Mouse (Mus musculus): ENCODE data around the gene Alas2. TPM values are rescaled to one million over a fixed set of nuclear protein-coding genes. Genes with fewer than 3 reads are reported as not detected.

The Alas2 gene
- polyA plus RNA-seq, 2 experiments = 1,006 to 1,008 TPM

DNA sequence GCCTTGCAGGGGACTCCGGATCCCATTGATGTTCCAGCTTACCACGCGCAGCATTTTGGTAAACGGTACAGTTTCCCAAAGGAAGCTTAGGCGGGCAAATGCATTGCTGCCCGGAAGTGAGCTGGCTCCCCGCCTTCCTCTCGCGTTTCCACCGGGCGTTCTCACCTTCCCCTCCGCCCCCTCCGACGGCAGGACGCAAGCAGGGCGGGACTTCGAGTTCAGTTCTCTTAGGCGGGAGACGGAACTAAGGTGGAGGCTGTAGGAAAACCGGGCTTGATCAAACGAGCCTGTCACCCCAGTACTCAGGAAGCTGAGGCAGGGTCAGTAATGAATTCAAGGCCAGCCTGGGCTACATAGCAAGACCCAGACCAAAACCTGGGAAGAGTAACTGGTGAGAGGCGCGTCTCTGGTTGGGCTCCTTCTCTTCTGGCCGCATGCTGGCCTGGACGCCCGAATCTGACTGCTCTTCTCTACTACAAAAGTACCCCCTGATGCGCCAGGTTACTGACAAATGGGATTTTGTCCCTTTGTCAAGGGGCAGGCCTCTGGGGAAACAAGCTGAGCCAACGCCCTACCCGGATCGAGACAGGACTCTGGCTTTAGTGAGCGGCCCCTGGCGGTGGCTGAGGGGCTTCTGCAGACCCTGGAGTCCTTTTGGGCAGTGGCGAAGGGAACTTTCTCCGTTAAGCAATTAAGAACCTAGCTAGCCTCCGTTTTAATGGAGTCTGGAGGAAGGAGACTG lies 41.0 kb downstream of the Alas2 start, which contains the start of gene Pfkfb1:
TSS of gene Pfkfb1 (plus strand) at position 207 of the 742 bp plus-strand sequence.
- peak within 1 kb of the TSS; percentile 83 for H3K4me2 ChIP-seq (ENCODE audit: low read depth)
- WGBS (ENCODE audit: insufficient replicate concordance) = 13% methylated on average over 35 of the region's 35 CpGs
- peak within 1 kb of the TSS; percentile 74 to 91 for H3K4me3 ChIP-seq (ENCODE audit: insufficient read depth in 1 of 2, low read depth in 2 of 2, low read length in 2 of 2)
- DNase-seq (ENCODE audit: low read depth in 3 of 3, low spot score in 3 of 3) = peak; percentile 66 to 73 (median 67)
- H3K36me3 ChIP-seq (replicated peaks; ENCODE audit: control insufficient read depth, insufficient read depth, low read depth) = no peaks in the 10 kb centered on the region; the same call in 1 of the 2 replicates
- H3K4me1 ChIP-seq (replicated peaks; ENCODE audit: control insufficient read depth in 2 of 2, insufficient read depth in 2 of 2, low read length in 1 of 2) = peaks cover 0 to 6% of the 10 kb centered on the region in 2 experiments; a peak in 2 of 4 replicates
- H3K27me3 ChIP-seq (ENCODE audit: control insufficient read depth, insufficient read depth, low read length) = no peaks in the 10 kb centered on the region
- ATAC-seq (ENCODE audit: insufficient read depth) = peak; percentile 97
- no peaks in the 10 kb centered on the region for H3K9me3 ChIP-seq (ENCODE audit: control insufficient read depth, low read length)
- TF ChIP-seq EP300 (IDR thresholded peaks at IDR 0.05; ENCODE audit: low read depth) (no peak), CTCF (IDR thresholded peaks at IDR 0.05; ENCODE audit: low read depth) (peak; percentile 79)
- peak within 1 kb of the TSS; percentile 92 for H3K27ac ChIP-seq
- H3K9ac ChIP-seq (replicated peaks) = peak within 1 kb of the TSS; percentile 82

DNA sequence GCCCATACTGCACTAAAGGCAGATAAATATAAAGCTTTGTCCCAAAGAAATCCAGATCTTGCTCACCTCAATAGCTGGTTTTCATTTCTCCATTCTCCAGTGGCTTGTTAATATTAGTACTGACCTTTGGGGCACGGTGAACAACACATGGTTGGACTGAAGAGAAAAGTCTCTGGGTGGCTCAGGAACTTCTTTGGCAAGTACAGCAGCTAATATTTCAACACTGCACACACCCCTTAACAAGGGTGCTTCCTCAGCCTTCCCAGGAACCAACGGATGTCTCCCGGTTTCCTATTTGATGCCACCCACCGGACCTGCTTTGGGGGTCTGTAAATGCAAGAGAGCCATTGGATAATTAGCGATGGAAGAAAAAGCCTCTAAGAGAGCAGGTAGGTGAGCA lies 42.5 kb downstream of the Alas2 start, which contains the start of gene Apex2:
TSS of gene Apex2 (minus strand) at position 173 of the 400 bp plus-strand sequence.
- TF ChIP-seq EP300 (IDR thresholded peaks at IDR 0.05; ENCODE audit: low read depth) (no peak), CTCF (IDR thresholded peaks at IDR 0.05; ENCODE audit: low read depth) (no peak)
- H3K9ac ChIP-seq (replicated peaks) = no peak within 1 kb of the TSS; the same call in none of the 2 replicates

DNA sequence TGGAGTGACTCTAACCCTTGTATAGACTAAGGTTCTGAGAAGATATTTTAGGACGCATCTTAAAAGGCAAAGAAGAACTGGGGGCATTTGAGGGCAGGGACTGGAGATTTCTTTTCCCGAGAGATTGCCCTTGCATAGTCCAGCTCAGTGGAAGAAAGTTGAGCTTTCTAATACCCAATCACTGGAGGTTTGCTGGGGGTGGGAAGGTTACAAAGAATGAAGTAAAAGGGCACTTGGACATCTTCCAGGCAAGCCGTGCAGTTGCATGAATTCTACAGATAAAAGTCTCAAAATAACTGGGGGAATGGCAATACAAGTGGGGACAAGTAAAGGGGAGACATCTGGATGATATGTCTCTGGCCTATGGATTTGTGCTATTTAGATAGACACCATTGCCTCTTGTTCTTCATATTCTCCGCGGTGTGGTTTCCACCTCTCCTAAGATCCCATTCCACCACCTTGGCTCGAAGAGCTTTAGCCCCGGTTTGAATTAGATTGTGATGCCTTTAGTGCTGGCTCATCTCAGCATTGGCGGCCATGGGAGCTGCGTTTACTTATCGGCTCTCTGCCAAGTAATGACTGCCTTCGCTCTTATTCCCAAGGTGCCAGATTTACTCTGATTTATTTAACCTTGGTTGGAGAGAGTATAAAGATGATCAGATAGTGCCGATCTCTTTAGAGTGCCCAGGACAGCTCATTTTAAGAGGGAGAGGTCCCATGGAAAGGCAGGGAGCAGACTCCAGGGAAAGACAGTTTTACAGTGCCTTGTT lies 46.3 kb downstream of the Alas2 start:
- peaks cover 14 to 24% of the 10 kb centered on the region in 2 experiments for H3K4me1 ChIP-seq (replicated peaks; ENCODE audit: control insufficient read depth in 2 of 2, insufficient read depth in 2 of 2, low read length in 1 of 2)
- no peaks in the 10 kb centered on the region for H3K36me3 ChIP-seq (replicated peaks; ENCODE audit: control insufficient read depth, insufficient read depth, low read depth)
- no peak overlapping the region for H3K27ac ChIP-seq
- 74% methylated on average over 12 of the region's 12 CpGs for WGBS (ENCODE audit: insufficient replicate concordance)
- H3K9me3 ChIP-seq (ENCODE audit: control insufficient read depth, low read length) = no peaks in the 10 kb centered on the region
- no peak overlapping the region for H3K4me2 ChIP-seq (ENCODE audit: low read depth)
- no peak overlapping the region for H3K4me3 ChIP-seq (ENCODE audit: insufficient read depth in 1 of 2, low read depth in 2 of 2, low read length in 2 of 2)
- no peaks in the 10 kb centered on the region for H3K27me3 ChIP-seq (ENCODE audit: control insufficient read depth, insufficient read depth, low read length)
- DNase-seq (ENCODE audit: low read depth in 3 of 3, low spot score in 3 of 3) (no peak), ATAC-seq (ENCODE audit: insufficient read depth) (no peak)
- TF ChIP-seq EP300 (IDR thresholded peaks at IDR 0.05; ENCODE audit: low read depth) (no peak), CTCF (IDR thresholded peaks at IDR 0.05; ENCODE audit: low read depth) (no peak)
- H3K9ac ChIP-seq (replicated peaks) = no peak overlapping the region

More for the DNA sequence above, 42.5 kb downstream of the Alas2 start, which contains the start of gene Apex2:
- no peaks in the 10 kb centered on the region for H3K9me3 ChIP-seq (ENCODE audit: control insufficient read depth, low read length)
- ATAC-seq (ENCODE audit: insufficient read depth) = no peak
- H3K4me1 ChIP-seq (replicated peaks; ENCODE audit: control insufficient read depth in 2 of 2, insufficient read depth in 2 of 2, low read length in 1 of 2) = peaks cover 6 to 12% of the 10 kb centered on the region in 2 experiments
- no peaks in the 10 kb centered on the region for H3K27me3 ChIP-seq (ENCODE audit: control insufficient read depth, insufficient read depth, low read length)
- peak within 1 kb of the TSS; percentile 74 to 91; a peak in 3 of 4 replicates for H3K4me3 ChIP-seq (ENCODE audit: insufficient read depth in 1 of 2, low read depth in 2 of 2, low read length in 2 of 2)
- peak within 1 kb of the TSS; percentile 83 for H3K4me2 ChIP-seq (ENCODE audit: low read depth)
- no peaks in the 10 kb centered on the region; the same call in 1 of the 2 replicates for H3K36me3 ChIP-seq (replicated peaks; ENCODE audit: control insufficient read depth, insufficient read depth, low read depth)
- WGBS (ENCODE audit: insufficient replicate concordance) = 74% methylated on average over 5 of the region's 5 CpGs
- peak within 1 kb of the TSS; percentile 92 for H3K27ac ChIP-seq
- DNase-seq (ENCODE audit: low read depth in 3 of 3, low spot score in 3 of 3) = no peak

DNA sequence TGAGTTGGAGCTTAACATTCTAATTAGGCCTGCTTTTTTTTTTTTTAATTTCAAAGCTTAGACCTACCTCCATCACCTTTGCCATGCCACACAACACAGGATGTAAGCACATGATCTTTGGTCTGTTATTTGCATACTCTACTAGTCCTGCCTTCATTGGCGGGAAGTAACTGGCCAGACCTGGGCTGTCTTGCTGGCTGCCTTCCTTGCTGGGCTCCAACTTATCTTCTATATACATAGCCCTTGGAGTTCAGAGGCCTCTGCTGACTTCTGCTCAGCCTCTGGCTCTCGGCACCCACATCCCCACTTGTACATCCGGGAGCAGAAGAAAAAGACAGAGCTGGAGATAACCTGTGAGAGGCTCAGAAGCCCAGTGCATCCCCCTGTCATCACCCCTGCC lies 47.0 kb downstream of the Alas2 start:
- Histone ChIP-seq H3K9ac (replicated peaks) (no peak overlapping the region), H3K36me3 (replicated peaks; ENCODE audit: control insufficient read depth, insufficient read depth, low read depth) (no peaks in the 10 kb centered on the region), H3K9me3 (ENCODE audit: control insufficient read depth, low read length) (no peaks in the 10 kb centered on the region), H3K4me2 (ENCODE audit: low read depth) (no peak overlapping the region; the same call in 1 of the 2 replicates), H3K4me3 (ENCODE audit: insufficient read depth in 1 of 2, low read depth in 2 of 2, low read length in 2 of 2) (no peak overlapping the region), H3K27ac (no peak overlapping the region), H3K27me3 (ENCODE audit: control insufficient read depth, insufficient read depth, low read length) (no peaks in the 10 kb centered on the region), H3K4me1 (replicated peaks; ENCODE audit: control insufficient read depth in 2 of 2, insufficient read depth in 2 of 2, low read length in 1 of 2) (peaks cover 14 to 19% of the 10 kb centered on the region in 2 experiments)
- ATAC-seq (ENCODE audit: insufficient read depth) = peak; percentile 36; the same call in 1 of the 2 replicates
- no peak for TF ChIP-seq CTCF (IDR thresholded peaks at IDR 0.05; ENCODE audit: low read depth)
- TF ChIP-seq EP300 (IDR thresholded peaks at IDR 0.05; ENCODE audit: low read depth) = no peak
- no peak for DNase-seq (ENCODE audit: low read depth in 3 of 3, low spot score in 3 of 3)
- 49% methylated on average over 3 of the region's 3 CpGs for WGBS (ENCODE audit: insufficient replicate concordance)

All from liver, embryonic 14.5 days (tissue).